Mouse (Mus musculus) layer of hippocampus, adult 18-20 months (tissue): Measurements from ENCODE around the gene Galns. TPM values are rescaled to one million over a fixed set of nuclear protein-coding genes. Genes with fewer than 3 reads are reported as not detected.
"Not testable (repeated sequence)": the region's sequence is repeated elsewhere in the genome, so short reads cannot be mapped to it uniquely, and the experiment has no call there.

ENCODE experiments used
- DNase-seq, 2 experiments: peaks; one replicate each; pipeline ENCODE4 v3.0.0; 2022; ENCODE audit warnings: low spot score in 2 of 2
- total RNA-seq, 2 experiments: library from RNA; stranded (reverse); gene quantifications; 2 replicates each; pipeline ENCODE4 v1.2.3; 2021

Galns gene
- total RNA-seq, 2 experiments from 2014 or later: 10.2 to 10.9 TPM

DNA sequence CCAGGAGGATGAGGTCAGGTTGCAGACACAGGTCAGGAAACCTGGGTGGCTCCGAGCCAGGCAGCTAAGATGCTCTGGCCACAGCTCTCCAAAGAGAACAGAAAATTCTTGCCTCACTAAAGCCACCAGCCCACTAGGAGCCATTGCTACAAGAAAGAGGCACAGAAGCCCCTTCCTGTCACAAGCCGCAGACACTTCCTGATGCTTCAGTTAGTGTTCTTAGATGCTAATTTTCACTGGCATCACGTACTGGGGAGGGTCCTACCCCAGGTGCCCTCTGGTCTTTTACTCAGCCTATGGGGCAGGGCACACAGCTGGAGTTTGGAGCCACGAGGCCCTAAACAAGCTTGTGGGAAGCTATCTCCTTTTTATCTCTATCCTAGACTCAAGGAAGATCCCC lies 15.2 kb downstream of the Galns start:
- no peak for DNase-seq

DNA sequence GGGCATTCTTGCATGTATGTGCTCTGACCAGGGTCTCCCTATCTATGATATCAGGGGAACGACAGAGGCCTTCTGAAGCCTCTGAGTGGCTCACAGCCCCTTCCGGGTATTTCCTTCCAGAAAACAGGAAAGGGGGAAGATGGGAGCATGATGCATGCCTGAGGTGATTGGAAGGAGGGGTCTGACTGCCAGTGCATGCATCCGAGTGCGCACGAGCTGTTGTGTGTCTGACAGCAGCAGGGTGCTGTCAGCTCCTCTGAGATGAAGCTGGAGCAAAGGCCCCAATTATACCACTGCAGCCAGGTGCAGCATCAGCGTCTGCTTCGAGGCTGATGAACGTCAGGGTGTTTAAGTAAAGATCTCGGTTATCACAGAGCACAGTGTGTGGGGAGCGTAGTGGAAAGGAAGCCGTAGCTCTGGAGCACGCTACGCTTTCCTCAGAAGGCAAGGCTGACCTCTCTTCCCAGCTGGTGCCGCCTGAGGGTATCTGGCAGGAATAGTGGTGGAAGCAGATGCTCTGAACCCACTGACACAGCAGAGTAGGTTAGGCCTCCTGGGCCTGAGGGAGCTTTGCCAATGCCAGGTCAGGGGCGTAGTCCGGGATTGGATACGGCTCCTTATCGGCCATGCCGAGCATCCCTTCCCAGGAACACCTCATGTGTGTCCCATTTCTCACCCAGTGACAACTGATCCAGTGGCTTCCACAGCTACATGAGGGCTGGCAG lies 17.3 kb downstream of the Galns start:
- DNase-seq: no peak

DNA sequence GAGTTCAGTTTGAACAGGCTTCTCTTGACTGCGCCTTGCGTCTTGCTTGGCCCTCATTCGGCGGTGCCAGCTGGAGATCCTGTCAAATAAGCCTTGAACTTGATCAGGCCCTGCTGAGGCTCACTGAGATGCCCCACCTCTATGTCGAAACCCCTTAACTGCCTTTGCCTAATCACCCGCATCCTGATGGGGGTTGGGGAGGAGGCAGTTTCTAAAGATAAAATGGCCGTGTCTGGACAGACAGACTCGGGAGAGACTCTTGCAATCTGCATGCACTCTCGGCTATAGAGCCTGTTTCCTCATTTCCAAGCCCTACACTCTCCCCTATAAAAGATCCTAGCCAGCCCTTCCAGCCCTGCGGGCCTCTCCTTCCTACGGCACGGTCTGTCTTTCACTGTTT lies 18.0 kb downstream of the Galns start:
- DNase-seq: no peak

DNA sequence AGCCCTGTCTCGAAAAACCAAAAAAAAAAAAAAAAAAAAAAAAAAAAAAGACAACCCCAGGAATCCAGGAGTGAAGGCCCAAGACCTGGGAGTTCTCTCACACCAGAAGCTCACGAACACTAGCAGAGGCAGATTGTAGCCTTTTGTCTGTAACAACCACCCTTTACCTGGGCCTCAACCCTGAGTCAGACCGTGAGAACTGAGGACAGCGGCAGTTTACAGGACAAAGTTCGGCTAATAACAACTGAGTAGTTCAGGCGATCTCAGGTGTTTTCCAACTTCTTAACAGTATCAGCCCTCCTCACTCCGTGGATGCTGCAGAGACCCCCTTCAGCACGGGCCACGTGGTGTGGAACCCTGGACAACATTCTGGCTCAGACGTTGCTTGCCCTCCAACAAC lies 24.5 kb downstream of the Galns start:
- no peak for DNase-seq

DNA sequence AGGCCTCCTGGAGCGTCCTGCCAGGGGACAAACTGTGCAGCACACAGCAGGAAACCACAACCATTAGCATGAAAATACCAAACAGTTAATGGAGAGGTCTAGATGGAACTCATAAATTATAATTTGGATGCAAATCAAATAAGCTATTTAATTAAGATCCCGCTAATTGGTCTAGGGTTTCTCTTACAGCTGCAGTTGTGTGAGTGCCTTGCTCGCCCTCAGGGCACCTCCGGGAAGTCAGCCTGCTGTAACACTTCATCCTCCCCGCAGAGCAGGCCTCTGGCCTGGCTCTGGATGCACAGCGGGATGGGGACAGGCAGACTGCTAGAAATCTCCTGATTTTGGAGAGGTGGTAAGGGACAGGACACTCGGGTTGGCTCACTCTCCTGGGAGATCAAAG lies 25.1 kb downstream of the Galns start:
- DNase-seq: no peak

DNA sequence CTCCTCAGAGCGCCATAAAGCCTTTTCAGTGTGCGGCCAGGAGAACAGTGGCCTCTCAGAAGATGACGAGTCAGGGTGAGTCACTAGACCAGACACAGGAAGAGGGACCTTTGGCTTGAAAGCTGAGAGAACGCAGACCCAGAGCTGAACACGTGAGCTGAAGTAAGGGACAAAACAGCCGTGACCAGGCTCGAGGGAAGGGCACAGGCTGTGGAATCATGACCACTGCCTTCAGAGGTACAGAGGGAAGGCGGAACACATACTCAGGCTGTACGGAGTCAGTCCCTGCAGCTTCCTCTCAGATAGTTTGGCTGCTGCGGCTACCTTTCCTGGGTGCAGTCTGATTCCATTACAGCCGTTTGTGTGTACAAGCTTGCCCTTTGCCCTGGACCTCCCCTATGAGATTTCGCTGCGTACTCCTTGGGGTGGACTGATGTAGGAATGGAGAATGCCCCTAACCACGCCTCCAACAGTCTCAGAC lies 25.8 kb downstream of the Galns start:
- no peak for DNase-seq

DNA sequence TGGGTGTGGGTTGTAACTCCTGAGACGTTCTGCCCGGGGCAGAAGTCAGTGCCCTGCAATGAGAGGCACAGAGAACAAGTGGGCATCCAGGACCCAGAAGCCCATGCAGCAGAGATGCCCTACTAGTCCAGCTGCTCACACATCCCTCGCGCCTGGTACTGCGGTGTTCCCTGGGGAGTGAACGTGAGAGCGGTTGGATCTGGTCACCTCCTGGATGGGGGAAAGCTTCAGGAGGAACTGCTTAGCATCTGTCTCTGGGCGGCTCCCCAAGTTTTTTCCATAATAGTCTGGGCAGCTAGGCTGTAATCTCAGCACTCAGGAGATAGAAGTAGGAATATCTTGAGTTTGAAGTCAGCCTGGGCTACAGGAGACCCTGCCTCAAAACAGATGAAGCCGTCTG lies 26.3 kb downstream of the Galns start:
- no peak for DNase-seq

DNA sequence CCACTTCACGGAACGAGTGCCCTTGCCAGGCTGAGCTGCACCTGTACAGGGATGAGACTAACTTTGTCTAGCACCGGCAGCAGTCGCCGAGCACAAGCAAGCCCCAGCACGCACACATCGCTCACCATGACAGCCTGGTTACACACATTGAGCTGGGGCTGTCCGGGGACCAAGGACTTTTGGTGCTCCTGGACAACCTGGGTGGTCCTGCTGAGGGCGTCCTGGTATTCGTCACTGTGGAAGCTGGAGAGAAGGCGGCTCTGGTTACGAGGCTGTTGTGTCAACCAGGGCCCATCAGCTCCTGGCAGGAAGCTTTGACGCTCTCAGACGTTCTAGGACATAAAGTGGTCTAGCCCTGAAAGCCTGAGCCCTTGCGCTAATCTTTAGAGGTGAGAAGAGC lies 30.3 kb downstream of the Galns start:
- DNase-seq: no peak

DNA sequence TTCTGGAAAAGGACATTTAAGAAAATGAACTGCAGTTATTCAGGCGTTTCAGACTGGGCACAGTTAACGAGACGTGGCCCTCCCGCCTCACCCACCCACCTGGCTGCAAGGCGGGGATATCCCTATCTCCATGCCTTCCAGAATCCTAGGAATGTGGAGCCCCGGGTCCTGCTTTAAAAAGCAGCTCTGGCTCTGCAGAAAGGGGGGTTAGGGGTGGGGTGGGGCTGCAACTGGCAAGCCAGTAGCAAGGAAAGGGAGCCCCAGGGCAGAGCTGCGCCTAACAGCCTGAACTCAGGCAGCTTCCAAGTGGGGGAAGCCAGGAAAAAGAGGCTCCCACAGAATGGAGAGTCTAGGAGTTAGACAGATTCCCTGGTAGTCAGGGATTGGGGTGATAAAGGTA lies 32.1 kb downstream of the Galns start:
- no peak for DNase-seq

DNA sequence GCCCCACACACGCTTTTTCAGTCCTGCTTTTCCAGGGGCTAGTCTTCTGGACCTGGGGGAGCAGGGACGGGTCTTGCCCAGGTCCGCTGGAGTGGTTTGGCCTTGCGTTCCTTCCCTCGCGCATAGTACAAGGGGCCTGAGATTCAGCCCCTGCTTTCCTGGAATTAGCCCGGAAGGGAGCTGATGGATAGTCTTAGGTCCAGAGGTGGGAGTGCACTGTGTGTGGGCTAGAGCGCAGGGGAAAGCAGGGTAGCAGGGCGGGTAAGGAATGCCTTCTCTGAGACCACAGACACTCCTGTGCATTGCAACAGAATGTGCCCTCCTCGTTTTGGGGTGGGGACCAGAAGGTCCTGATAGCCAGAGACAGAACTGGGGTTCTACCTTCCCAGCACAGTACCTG lies 34.1 kb downstream of the Galns start:
- no peak for DNase-seq

DNA sequence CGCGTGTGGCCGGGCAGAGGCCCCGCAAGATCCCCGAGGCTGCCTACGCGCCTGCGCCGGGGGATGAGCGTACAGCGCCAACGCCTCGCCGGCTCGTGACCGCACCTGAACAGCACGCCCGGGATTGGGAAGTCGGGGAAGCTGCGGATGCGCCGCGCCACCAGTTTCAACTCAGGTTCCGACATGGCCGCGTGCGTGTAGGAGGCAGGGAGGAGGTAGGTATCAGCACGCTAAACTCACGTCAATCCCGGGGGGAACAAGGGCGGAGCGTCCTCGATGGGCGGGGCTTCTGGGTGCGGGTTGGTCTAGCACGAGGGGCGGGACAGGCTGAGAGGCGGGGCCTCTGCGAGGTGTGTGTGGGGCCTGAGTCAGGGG lies 34.6 kb downstream of the Galns start, which contains the start of gene Aprt:
Gene Aprt, minus strand, starts transcription at position 262 of the 375 bp plus-strand sequence.
- peak; percentile 94 to 95 for DNase-seq

DNA sequence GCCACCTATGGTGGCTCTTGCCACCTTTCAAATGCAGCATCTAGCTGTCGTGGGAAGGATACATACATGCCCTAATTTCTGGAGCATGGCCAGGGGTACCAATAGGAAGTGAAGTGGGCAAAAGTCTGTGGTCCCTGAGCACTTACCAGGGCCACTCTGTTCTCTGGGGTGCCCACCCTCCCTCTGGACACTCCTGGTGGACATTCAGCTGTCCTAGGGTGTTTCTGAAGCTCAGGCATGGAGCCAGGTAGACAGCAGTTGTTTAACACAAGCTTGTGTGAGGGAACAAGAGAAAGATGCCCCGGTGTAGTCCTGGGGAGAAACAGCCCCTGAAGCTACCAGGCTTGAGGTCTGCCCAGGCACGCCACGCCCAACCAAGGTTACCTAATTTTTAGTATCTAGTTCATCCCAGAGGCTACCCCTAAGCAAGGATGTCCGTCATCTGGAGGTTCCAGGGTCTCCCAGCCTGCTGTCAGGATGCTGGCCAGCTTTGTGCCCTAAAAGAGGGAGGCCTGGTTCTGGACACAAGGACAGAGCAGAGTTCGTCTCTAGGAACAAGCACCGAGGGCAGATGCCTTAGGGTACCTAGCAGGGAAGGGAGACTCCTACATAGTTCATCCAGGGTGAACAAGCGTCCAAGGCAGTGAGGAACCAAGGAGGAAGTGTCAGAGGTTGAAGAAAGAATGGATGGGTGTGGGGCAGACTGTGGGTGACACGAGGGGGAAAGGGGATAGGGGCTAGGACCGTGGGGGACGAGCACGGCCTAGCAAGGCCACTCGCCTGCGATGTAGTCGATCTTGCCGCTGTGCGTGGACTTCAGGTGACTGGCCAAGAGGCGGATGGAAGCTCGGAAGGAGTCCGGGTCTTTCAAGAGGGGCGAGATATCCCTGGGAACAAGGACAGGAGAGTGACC lies 35.3 kb downstream of the Galns start:
- no peak for DNase-seq

DNA sequence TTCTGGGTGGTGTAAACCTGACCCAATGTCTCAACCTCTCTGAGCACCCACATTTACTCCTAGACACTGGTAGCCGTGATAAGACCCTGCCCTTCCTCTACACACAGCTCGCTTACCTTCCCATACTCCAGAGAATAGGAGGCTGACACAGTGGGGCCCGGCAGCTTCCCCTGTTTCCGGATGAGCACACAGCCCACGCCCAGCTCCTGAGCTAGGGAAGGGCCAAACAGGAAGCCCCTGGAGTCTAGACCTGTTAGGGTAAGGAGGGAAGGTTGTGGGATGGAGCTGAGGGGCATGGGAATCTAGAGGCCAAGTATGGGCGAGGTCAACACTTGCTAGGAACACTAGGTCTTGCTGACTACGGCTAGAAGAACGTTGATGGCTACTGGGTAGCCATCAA lies 36.0 kb downstream of the Galns start:
- no peak for DNase-seq

DNA sequence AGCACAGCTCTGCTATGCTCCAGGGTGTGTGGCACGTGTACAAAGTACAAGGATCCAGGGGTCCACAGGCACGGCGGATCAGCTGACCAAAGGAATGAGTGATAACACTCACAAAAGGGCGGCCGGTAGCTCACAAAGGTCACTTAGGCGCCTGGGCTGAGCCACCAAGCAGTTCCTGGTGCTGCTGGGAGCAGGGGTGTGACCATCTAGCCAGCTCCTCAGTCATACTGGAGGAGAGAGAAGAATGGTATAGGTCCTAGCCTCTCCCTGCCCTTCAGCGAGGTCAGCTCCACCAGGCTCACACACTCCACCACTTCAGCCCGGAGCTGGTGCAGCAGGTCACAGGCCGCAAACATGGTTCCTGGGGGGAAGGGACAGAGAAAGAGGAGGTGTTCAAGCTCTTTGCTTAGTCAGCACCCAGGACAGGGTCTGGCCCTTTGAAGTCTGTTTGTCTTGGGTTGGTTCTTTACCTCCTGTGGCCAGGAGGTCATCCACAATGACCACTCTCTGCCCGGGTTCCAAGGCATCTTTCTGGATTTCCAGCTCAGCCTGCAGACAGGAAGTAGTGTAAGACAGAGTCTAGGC lies 36.5 kb downstream of the Galns start:
- DNase-seq: no peak

DNA sequence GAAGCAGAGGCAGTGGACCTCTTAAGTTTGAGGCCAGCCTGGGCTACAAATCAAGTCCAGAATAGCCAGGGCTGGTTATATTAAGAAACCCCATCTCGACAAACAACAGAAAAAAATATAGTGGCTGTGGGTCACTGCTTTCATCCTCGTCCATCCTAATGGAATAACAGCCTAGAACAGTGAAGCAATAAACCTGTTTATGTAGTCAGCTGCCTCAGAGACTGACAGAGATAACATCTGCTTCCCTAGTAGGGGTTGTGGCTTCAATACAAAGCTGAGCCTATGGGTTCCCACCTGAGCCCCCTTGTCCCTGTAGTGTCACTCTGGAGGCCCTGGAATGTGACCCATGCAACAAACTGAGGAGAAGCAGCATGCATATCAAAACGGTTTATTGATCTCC lies 37.0 kb downstream of the Galns start:
- no peak for DNase-seq

DNA sequence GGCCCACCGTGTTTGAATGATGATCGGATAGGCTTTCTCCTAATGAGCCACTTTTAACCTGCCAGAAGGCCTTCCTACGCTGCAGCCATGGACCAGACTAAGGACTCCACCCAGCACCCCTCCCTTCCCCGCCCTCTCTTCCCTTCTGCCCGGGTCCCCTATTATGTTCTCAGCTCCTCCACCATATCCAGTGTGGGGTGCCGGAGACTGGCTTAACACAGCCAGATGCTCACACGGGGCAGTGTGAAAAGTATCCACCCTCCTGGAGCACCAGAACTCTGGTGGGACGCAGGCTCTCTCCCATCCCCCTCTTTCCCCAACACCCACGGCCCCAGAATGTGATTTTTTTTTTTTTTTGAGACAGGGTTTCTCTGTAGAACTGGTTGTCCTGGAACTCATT lies 37.7 kb downstream of the Galns start:
- no peak for DNase-seq

DNA sequence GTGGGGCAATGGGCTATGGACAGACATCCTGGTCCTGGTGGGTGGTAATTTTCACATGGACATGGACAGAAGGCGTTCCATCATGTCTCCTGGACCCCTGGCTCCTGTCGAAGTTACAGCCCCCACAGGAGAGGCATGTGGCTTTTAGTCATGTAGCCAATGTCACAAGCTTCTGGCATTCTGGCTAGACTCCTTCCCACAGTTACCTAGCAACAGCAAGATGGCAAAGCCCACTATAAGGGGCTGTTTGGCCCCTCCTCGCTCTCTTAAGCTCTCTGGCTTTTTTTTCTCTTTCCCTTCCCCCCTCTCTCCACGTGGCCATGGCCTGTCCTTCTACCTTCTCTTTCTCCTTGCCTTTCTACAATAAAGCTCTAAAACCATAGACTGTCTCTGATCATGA lies 38.1 kb downstream of the Galns start:
- DNase-seq: not testable (repeated sequence)

DNA sequence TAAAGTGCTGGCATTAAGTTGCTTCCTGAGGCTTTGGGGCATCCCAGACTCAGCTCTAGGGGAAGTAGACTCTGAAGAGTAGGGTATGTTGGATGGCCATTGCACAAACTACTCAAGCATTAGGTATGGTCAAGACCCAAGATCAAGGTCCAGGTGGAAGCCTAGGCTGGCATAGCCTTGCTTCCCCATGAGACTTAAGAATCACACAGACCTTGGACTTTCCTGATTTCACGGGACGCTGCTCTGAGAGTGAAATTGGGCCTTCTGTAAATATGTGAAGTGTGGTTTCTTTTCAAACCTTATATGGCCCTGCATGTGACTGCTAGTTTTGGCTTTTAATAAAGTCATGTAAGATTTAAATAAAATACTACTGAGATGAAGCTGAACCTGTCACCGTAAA lies 38.5 kb downstream of the Galns start:
- no peak for DNase-seq

DNA sequence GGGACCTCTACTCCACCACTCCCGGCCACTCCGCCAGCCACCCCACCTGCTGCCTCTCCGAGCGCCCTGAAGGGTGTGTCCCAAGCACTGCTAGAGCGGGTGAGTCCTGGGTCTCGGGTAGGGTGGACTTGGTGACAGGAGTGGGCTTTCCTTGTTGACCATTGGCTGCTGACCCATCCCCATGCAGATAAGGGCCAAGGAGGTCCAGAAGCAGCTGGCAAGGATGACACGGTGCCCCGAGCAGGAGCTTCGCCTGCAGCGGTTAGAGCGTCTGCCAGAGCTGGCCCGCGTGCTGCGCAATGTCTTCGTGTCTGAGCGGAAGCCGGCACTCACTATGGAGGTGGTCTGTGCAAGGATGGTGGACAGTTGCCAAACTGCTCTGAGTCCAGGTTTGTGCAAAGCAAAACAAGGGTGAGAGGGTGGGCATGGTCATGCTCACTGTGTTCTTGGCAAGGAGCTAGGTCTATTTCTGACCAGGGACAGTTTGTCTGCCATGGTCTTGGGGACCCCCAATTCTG lies 39.5 kb downstream of the Galns start:
- DNase-seq: no peak

DNA sequence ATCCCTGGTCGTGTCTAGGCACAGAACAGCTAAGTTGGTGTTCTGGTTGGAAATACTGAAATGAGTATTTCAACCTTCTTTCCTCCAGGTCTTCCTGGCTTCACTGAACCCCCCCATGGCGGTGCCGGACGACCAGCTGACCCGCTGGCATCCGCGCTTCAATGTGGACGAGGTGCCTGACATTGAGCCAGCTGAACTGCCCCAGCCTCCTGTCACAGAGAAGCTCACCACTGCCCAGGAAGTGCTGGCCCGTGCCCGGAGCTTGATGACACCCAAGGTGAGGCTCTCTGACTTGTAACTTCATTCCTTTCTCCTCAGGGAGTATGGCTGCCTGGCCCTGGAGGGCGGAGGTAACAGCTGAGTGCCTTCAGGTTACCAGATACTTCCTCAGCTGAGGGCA lies 40.1 kb downstream of the Galns start:
- DNase-seq: no peak

DNA sequence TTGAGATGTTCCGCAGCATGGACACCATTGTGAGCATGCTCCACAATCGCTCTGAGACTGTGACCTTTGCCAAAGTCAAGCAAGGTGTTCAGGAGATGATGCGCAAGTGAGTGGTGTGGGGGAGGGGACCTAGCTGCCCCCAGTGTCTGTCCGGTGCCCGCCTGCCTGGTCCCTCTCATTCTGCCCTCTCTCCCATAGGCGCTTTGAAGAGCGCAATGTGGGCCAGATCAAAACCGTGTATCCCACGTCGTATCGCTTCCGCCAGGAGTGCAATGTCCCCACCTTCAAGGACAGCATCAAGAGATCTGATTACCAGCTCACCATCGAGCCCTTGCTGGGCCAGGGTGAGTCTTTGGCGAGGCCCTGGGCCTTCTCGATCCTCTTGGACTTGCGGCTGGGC lies 41.3 kb downstream of the Galns start:
- no peak for DNase-seq

DNA sequence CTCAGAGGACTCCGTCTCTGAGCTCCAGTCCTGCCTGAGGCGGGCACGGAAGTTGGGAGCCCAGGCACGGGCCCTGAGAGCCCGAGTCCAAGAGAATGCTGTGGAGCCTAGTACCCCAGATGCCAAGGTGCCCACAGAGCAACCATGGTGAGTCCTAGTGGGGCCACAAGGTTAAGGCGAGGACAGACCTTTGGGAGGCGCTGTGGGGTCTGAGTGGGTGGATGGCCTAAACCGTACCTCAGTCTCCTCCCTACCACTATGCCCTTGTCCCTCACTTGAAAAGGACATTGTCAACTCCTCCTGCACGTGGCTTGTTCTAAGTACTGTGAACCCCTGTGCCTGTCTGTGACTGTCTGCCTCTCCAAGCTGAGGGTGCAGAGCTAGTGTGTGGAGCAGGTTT lies 41.9 kb downstream of the Galns start:
- no peak for DNase-seq
